Mouse (Mus musculus): ENCODE measurements around the gene Rnaseh2b. TPM values are rescaled to one million over a fixed set of nuclear protein-coding genes. Genes with fewer than 3 reads are reported as not detected.

Rnaseh2b gene
- 25.0 and 27.2 TPM in 2 replicates for total RNA-seq (2023)

GRCm38 (mm10) chr14:62292488-62293339 lies at the start of gene Rnaseh2b, which contains the start of gene Dleu7:
Gene Rnaseh2b, plus strand, starts transcription at chr14:62292589.
Gene Dleu7, minus strand, starts transcription at chr14:62293047.

Other genes with a start within 250 kb of the Rnaseh2b start
- gene Dleu7, start 458 bp downstream of the Rnaseh2b start, total RNA-seq (2023) = not detected in 2 replicates
- gene Gucy1b2, start 163.7 kb downstream of the Rnaseh2b start, total RNA-seq (2023) = not detected in 2 replicates

All from neutrophil, adult 65 days (primary cell).